Mouse (Mus musculus) ES-CJ7 (cell line): ENCODE measurements at regions not wholly inside any gene's neighbourhood (a gene's known extent, or its start where the extent isn't known, plus 50 kb on each side); places are given as distances from the start of the nearest gene placed in this dataset.

Experiments
- DNase-seq: peaks from one replicate; pipeline ENCODE4 v3.0.0; 2011; ENCODE audit warnings: low read depth, low spot score

GRCm38 (mm10) chr13:90293697-90294647 lies 204.6 kb upstream of the Xrcc4 start:
- no peak for DNase-seq

- no peak for DNase-seq
Measured at GRCm38 (mm10) chr13:90292905-90293304, 203.5 kb upstream of the Xrcc4 start.

GRCm38 (mm10) chr13:90292124-90292523 lies 202.7 kb upstream of the Xrcc4 start:
- no peak for DNase-seq

GRCm38 (mm10) chr13:90280976-90281375 lies 191.6 kb upstream of the Xrcc4 start:
- DNase-seq, result peak; percentile 33

DNA sequence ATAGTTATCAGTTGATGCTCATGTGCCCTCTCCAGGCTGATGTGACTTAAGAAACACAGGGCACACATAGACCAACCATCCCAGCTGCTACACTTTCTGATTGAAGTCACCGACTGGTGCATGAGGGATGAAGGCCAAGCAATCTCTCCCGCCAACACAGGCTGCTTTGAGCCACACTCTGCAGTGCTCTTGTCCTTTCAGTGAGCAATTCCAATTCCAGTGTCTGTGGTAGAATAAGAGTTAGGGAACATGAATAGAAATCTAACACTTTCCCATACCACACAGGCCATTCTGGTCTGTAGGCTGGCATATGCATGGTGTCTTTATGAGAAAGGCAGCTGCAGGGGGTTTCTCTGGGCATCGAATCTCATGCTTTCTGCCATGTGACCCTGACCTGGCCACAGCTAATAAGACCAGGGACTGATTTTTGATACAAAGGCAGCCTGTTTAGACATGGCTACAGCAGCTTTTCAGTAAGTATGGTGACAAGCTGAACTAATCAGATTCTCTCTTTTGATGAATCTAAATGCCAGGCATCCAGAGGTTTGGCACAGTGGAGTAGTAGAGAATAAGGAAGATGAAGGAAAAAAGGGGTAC lies 190.5 kb upstream of the Xrcc4 start:
- no peak for DNase-seq

- no peak for DNase-seq
Measured at GRCm38 (mm10) chr13:90279355-90279754, 189.9 kb upstream of the Xrcc4 start.

- no peak for DNase-seq
Measured at GRCm38 (mm10) chr13:90259071-90259742, 169.8 kb upstream of the Xrcc4 start.

- DNase-seq, result no peak
Measured at GRCm38 (mm10) chr13:90252981-90253380, 163.6 kb upstream of the Xrcc4 start.

DNA sequence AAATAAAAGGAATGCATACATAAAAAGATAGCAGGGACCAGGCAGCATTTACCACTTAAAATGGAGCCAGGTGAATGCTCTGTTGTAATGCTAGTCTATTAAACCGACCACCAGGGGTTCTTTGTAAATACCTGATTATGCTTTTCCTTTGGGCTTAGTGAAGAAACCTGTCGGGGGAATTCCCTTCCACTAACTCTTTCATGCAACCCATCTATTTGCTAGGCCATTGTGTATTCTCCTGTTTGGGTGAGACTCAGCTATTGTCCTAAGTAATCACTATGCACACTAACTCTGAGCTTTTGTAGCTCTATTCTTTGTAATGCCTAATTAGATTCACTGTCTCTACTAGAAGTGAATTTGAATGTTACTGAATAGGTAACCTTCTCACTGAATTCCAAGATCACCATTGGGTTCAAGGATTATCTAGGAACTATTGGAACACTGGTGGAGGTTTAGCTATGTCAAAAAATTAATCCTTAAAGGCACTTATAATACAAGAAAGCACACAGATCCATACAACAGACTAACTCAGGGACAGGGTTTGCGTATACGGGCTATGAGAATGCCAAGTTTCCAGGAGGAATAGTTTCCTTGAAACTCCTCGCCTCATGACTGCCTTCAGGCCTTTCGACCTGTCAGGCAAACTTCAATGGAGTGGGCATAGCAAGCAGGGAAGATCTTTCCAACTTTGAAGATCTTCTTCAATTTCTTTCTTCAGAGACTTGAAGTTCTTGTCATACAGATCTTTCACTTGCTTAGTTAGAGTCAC lies 156.8 kb upstream of the Xrcc4 start:
- peak; percentile 94 for DNase-seq

DNA sequence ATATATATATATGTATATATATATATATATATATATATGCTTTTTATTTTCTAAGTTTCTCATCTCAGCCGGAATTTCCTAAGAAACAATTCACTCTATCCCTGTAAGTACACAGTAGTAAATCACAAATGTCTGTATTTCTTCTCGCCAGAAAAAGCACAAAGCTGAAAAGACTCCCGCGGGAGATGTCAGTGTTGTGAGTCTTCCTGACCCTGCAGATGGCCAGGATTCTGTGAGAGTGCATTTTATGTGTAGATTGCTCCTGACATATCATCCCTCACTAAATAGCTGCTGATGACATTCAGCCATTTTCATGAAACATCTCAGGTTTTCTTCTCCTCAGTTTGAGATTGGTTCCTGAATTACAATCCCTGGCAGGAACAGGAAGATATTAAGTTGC lies 148.9 kb upstream of the Xrcc4 start:
- no peak for DNase-seq

- DNase-seq, result no peak
Measured at GRCm38 (mm10) chr13:90233986-90234385, 144.6 kb upstream of the Xrcc4 start.

- DNase-seq, result no peak
Measured at GRCm38 (mm10) chr13:90233561-90233960, 144.2 kb upstream of the Xrcc4 start.

- no peak for DNase-seq
Measured at GRCm38 (mm10) chr13:90229106-90229505, 139.7 kb upstream of the Xrcc4 start.

GRCm38 (mm10) chr13:90226212-90226611 lies 136.8 kb upstream of the Xrcc4 start:
- no peak for DNase-seq

- no peak for DNase-seq
Measured at GRCm38 (mm10) chr13:90212390-90212789, 123.0 kb upstream of the Xrcc4 start.

DNA sequence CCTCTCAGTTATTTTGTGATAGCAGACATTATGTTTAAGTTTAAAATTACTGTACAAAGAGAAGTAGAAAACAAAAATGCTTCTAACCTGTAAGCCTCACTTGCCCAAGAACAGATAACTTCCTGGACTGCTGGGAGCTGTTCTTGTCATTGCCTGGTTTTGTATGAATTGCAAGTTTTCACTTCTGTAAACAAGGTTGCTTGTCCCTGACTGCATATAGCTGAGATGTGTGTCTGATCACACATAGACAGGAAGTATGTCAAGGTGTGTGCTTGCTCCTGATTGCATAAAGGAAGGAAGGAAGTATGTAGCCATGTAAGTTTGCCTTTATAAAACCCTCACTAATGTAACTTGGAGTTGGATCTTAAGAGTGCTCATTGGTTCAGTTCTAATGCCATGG lies 118.5 kb upstream of the Xrcc4 start:
- no peak for DNase-seq
